Mouse (Mus musculus) right cerebral cortex, adult 18-20 months (tissue): ENCODE measurements around the gene Hoxd9.

Experiments
- DNase-seq: peaks from one replicate; pipeline ENCODE4 v3.0.0; 2022; ENCODE audit warnings: mixed read lengths

The Hoxd9 gene

DNA sequence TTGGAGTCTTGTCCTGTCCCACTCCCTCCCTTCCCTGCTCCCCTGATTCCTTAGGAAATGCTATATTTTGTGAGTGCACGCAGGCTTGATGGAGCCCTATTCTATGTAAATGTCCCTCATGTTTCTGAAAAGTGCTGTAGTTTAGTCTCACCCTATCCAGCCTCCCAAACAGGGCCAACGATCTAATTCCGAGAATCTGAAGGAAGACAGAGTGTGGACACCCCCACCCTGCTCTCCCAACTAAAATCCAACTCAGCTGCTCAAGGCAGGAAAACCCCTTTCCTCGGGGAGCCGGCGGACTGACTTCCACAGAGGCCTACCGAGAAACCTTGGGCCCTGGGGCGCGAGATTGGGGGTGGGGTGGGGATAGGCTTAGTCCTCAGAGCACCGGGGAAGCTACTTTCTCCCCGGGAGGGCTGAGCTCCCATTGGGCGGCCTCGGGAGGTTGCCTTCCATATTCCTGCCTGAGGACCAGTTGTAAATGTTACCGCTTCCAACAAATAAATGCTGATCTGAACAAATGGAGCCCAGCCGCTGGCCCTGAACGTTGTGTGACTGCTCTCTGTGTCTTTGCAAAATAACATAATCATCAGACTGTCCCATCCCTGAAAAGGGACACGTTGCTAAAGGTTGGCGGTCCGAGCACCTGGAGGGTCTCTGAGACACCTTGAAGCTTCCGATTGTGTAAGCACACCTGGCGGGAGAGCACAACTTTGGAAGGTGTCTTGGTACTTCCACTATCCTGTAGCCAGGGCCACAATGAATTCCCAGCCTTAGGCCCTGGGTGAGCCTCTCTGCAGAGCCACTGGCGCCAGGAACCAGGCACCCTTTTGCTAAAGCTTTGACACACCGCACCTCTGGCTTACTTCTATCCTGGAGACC lies 2.4 kb downstream of the Hoxd9 start:
- DNase-seq = no peak

GRCm38 (mm10) chr2:74700546-74701112 lies 3.1 kb downstream of the Hoxd9 start:
- no peak for DNase-seq

DNA sequence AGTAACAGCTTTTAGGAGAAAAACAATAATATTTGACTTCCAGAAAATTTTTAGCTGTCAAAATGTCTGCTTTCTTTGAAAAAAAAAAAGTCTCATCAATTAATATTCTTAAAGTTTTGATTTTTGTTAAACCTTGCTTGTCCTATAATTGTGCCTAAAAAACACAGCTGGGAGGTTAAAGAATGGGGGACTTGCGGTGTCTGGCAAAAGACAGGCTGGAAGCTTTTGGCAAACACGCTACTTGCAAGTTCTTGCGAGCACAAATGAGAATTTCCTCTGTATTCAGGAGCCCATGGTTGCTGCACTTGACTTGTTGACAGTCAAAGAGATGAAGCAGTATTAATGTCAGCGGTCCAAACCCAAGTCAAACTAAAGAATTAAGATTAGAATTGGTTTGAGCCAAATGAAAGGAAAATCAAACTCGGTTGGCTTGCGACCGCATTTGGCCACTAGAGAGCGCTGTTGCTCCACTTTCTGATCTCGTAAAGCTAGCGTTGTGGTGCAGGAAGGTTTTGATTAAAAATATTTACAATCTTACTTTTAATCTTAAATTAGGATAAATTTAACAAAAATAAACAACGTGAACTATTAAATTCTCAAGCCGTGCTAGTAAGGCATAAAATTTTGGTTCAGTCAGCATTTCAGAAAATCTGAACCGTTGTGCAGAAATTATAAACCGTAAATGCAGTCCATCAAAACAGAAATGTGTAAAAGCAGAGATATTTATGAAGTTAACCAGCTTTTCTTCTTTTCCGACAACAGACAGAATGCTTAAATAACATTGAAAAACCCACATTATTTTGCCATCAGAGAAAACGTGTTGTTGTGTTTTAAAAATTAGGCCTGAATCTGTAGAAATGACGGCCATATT lies 4.7 kb downstream of the Hoxd9 start:
- peak; percentile 60 for DNase-seq

DNA sequence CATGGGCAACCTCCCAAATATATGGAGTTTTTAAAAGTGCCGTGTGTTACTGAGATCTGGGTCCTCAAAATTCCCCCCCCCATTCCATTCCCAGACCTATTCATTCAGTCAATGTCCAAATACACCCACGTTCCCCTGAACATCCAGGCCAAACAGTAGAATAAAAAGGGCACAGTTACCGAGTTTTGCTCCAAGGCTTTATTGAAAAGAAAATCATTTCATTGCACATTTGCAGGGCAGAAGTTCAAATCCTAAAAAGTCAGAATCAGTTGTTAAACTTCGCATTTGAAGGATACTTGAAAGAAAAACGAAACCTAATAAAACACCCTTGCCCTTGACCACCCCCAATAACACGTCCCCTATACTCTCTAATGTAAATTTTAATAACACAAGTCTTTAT lies 5.3 kb downstream of the Hoxd9 start:
- no peak for DNase-seq

GRCm38 (mm10) chr2:74703317-74703716 lies 5.8 kb downstream of the Hoxd9 start:
- no peak for DNase-seq

DNA sequence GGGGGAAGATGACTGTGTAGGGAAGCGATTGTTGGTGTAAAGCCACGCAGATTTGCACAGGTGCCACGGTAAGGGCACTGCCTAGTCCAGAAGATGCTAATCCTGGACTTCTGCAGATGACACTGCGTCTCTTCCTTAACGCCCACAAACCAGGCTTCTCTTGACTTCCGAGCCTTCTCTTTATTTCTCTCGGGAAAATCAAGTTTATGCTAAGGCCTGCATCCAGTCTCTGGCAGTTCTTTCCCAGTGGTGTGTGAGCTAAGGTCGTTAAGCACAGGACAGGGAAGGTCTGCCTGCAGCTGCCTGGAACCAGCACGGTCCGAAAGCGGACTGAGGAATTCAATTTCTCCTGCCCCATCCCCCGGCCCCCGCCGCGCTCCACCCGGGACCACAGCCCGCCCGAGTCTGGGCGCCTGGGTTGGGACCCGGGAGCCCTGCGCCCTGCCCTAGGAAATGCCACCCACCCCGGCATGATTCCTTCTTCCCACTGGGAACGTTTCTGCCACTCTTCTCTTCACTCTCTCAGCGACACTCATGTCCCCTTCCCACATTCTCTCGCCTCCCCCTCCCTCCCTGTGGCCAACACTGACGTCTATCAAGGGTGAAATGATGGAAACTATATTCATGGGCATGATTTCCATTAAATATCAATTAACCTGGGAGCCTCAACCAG lies 6.3 kb downstream of the Hoxd9 start:
- DNase-seq = no peak

DNA sequence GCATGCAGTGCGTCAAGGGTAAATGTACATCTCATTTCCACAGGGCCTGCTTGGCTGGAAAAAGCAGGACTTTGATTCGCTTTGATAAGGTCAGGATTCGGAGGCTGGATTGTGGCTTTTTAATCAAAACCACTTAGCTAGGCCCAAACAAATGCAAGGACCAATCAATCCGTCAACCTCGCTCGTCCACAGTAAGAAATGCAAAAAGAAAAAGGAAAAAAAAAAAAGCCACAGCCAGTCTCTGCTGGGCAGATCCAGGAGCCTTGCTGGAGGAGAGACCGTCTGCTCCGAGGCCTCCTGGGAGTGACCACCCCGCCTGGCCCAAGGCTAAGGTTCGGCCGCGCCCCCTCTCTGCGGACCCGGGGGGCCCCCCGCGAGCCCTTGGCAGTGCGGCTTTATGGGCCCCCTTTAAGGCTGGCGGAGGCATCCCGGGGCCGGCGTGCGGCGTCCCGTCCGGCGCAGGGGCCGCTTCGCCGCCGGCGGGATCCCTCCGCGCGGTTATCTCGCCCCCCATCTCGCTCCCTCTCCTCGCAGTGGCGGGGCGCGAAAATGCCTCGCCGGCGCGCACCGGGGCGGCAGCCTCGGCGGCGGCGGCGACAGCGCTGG lies 7.0 kb downstream of the Hoxd9 start, which contains the start of gene Hoxd8:
Hoxd8 (plus strand) TSS at position 223 of the 606 bp plus-strand sequence.
- DNase-seq = no peak

- DNase-seq = no peak
Observed at GRCm38 (mm10) chr2:74704999-74705466, 7.5 kb downstream of the Hoxd9 start.

DNA sequence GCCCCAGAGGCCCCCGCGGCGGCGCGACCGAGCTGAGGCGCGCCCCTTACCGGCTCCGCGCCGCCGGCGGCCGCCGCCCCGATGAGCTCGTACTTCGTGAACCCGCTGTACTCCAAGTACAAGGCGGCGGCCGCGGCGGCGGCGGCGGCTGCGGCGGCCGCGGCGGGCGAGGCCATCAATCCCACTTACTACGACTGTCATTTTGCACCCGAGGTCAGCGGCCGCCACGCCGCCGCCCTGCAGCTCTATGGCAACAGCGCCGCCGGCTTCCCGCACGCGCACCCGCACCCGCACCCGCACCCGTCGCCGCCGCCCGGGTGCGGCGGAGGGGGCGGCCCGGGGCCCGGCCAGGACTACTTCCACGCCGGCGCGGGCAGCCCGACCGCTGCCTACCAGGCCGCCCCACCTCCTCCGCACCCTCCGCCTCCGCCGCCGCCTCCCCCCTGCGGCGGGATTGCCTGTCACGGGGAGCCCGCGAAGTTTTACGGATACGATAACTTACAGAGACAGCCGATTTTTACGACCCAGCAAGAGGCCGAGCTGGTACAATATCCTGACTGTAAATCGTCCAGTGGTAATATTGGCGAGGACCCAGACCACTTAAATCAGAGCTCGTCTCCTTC lies 8.1 kb downstream of the Hoxd9 start:
- DNase-seq = no peak

DNA sequence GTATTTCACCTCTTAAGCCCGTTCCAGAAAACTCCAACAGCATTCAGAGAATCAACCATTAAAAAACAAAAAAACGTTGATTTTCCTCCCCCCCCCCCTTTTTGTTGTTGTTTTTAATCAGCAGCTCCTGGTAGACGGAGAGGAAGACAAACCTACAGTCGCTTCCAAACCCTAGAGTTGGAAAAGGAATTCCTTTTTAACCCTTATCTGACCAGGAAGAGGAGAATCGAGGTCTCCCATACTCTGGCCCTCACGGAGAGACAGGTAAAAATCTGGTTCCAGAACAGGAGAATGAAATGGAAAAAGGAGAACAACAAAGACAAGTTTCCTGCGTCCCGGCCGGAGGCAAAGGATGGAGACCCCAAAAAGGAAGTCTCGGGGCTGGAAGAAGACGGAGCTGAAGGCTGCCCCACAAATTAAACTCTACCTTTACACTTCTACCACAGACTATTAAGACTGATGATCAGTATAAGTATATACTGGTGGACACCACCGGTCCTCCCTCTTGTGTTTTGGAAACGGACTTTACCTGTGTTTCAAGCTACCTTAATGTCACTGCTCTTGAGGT lies 8.9 kb downstream of the Hoxd9 start:
- no peak for DNase-seq

DNA sequence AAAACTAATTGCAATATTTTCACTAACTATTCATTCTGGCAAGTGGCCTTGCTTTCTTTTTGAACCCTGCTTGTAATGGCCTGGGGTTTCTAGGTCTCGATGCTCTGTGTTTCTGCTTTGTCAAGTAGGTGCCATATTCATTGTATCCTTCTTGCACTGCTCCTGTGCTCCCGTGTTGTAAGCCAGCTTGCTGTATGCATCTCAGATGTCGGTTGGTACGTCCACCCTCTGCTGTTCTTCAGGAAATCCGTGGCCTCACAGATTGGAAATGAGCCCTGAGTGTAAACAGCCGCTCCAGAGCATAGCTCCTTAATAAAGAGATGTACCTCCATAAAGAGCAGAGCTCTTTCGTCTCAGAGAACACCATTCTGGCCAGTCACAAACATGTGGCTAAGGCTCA lies 10.1 kb downstream of the Hoxd9 start:
- no peak for DNase-seq

DNA sequence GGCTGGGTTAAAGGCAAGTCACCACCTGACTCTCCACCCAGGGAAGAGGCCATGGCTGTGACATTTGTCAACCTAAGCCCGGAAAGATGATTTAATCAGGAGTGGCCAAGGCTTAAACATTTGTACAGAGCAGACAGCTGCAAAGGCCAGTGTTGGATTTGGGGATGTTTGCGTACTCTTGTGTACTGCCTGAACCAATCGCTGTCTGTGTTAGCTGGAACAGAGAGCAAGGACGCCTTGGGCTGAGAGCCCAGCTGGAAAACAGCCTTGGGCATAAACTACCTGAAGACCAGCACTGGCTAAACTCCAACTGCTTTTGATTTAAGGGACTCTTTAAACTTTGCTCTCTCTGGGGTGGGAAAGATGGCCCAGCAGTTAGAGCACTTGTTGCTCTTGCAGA lies 11.1 kb downstream of the Hoxd9 start:
- DNase-seq = no peak

DNA sequence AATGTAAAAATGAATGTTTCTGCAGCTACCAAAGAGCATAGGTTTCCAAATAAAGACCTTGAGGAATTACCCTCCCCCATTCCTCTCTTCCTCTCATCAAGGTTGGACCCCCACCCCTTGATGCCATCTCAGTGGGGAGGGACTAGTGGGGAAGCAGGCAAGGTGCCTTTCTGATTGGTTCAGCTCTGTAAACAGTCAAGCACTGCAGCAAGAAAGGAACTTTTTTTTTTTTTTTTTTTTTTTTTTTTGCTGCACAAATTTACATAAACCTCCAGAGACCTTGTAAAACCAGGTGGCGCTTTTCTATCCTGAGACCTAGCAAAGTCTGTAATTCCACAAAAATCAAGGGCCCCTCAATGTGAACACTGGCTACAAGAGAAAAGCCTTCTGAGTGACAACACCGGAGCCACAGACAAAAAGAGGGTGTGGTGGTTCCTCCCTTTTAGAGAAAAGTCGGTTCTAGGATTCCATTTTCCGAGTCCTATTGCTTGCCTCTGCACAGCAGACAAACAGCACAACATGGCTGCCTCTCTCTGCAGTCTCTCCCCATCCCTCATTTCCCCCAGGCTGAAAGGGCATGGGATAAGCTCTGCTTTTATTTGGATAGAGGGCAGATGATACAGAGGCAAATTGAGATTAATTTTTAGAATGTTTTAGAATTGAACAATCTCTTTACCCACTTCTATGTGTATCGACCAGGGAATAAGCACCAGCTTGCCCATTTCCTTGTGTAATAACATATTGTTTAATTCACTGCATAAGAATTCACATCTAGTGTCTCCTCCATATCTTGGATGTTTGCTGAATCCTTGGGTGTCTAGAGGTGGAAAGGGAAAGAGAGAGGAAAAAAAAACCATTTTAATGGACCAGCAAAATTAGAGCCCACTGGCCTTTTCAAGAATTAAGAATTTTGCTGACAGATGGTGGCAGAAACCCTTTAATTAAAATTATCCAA lies 12.2 kb downstream of the Hoxd9 start:
- no peak for DNase-seq

GRCm38 (mm10) chr2:74710929-74711543 lies 13.5 kb downstream of the Hoxd9 start:
- no peak for DNase-seq

DNA sequence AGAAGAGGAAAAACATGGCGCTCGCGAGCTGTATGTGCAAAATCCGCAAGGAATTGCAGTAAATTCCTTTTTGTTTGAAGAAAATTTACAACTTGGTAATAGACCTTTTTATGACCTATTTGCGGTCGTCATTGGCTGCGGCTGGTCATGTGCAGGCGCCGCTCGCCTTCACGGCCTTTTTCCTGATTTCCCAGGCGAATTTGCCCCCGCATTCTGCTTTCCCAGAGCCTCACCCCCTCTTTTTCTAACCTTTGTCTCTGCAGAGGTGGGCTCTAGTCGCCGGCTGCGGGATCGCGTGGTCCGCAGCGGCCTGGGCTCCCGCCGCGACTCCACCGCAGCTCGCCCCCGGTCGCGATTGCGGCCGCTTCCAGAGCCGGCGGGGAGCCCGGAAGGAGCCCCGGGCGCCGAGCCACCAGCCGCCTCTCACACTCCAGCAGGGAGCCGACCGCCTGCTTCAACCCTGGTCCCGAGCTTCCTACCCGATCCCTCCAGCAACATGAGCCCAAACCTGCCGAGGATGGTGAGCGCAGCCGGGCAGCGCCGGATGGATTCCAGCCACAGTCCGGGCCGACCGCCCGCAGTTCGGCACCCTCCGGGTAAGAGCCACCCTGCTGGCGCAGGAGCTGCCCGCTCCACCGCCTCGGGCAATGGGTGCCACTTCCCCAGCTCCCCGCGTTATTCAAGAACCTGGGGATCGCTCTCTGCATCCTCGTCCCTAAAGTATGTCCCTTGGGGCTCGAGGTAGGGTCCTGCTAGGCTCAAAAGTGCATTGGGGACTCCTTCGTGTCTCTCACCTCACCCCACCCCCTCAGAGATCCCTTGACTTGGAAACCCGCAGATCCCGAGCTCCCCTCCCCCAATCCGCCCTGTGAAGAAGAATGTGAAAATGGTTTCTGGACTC lies 14.4 kb downstream of the Hoxd9 start, which contains the start of the genes Hoxd3 and Hoxd4:
Hoxd3 (plus strand) TSS at position 207 of the 901 bp plus-strand sequence.
Hoxd4 (plus strand) TSS at position 209 of the 901 bp plus-strand sequence.
- no peak for DNase-seq

DNA sequence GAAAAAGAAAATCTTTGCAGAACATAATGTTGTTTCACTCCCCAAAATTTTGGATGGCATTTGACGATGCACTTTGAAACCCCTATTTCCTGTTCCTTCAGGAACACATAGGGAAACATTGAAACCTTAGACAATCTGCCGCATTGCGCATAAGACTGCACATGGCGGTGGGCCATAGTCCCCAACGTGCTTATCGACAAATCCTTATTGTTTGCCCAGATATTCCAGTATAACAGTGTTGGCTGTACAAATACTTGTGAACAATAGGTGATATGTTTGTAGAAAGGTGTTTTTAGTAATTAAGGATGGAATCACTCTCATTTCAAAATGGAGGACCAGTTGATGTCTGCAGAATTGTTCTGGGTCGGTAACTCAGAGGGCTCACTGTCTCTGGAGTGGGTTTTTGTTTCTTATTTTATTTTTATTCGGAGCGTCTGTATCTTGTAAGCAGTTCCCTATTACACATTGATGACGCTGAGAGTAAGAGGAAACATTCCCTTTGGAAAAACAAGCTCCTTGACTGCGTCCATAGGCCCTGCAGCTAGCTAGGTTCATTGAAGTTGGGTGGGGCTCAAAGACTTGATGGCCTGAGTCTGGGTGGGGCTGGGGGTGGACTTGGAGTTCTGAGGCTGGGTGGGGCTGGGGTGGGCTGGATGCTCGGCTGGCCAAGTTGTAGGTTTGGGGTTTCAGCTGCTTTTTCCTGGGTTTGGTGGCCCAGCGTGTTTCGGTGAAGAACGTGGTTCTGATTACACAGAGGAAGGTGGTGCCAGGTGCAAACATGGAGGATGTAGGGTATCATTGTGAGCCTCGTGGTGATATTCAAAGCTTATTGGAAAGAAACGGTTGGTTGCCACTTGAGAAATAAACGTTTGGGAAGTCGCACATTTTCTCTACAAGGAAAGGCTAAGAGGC lies 16.0 kb downstream of the Hoxd9 start:
- DNase-seq = no peak

GRCm38 (mm10) chr2:74714156-74714789 lies 16.7 kb downstream of the Hoxd9 start:
- no peak for DNase-seq
